Mouse (Mus musculus) heart, embryonic 16.5 days (tissue): ENCODE data around the gene Timm8a1. TPM values are rescaled to one million over a fixed set of nuclear protein-coding genes. Genes with fewer than 3 reads are reported as not detected.
"Not testable (repeated sequence)": the region's sequence is repeated elsewhere in the genome, so short reads cannot be mapped to it uniquely, and the experiment has no call there.

Experiments
- ATAC-seq: fragments of 200-750 bp; cut with Nextera tagmentation; replicated peaks from 2 replicates; pipeline ENCODE4 v1.8.0; 2017; ENCODE audit warnings: moderate number of reproducible peaks; ENCODE audit not compliant: insufficient read depth, low FRiP score; ENCODE audit errors: extremely low read depth
- H3K27ac ChIP-seq: fragments of 300-500 bp; sonication (generic); 2 replicates; pipeline ENCODE4 v1.5.1; 2014; ENCODE audit warnings: mild to moderate bottlenecking, low read length, control low read depth, moderate library complexity
- H3K27me3 ChIP-seq: fragments of 300-500 bp; sonication (generic); 2 replicates; pipeline ENCODE4 v1.6.1; 2014; ENCODE audit warnings: low read length, mixed read lengths; ENCODE audit not compliant: control insufficient read depth, insufficient read depth
- H3K36me3 ChIP-seq: fragments of 300-500 bp; sonication (generic); 2 replicates; pipeline ENCODE4 v1.6.1; 2014; ENCODE audit not compliant: control insufficient read depth, insufficient read depth
- H3K4me1 ChIP-seq: fragments of 300-500 bp; sonication (generic); 2 replicates; pipeline ENCODE4 v1.6.1; 2014; ENCODE audit warnings: low read length, mixed read lengths; ENCODE audit not compliant: control insufficient read depth, insufficient read depth
- H3K4me2 ChIP-seq: fragments of 300-500 bp; sonication (generic); 2 replicates; pipeline ENCODE4 v1.6.1; 2014; ENCODE audit warnings: low read depth, mild to moderate bottlenecking, control low read depth, low read length
- H3K4me3 ChIP-seq: fragments of 300-500 bp; sonication (generic); 2 replicates; pipeline ENCODE4 v1.5.1; 2014; ENCODE audit warnings: mild to moderate bottlenecking, control low read depth, low read length
- H3K9ac ChIP-seq: fragments of 300-500 bp; sonication (generic); 2 replicates; pipeline ENCODE4 v1.6.1; 2014; ENCODE audit warnings: low read length, control low read depth
- H3K9me3 ChIP-seq: fragments of 300-500 bp; sonication (generic); replicated peaks from 2 replicates; pipeline ENCODE4 v1.6.1; 2016; ENCODE audit warnings: low read length; ENCODE audit not compliant: control insufficient read depth
- WGBS: fragments of 180-500 bp; shearing (Covaris S2); extraction: QIAGEN DNeasy Blood & Tissue Kit; methylation state at CpG from one replicate; pipeline ENCODE4 v1.1.7; 2014; 5-methylcytosine and 5-hydroxymethylcytosine counted together
- polyA plus RNA-seq: library from polyadenylated mRNA; unstranded; fragments of >200 nt; fragmentation: Nextera tagmentation; extraction: Ambion mirVana; gene quantifications from 2 replicates; pipeline ENCODE4 v1.2.1, GENCODE M21; 2015

Gene Timm8a1
- polyA plus RNA-seq, 1 experiment from 2014 or later = 81.6 TPM

GRCm38 (mm10) chrX:134540414-134541135, 1.1 kb downstream of the Timm8a1 start:
- H3K4me2 ChIP-seq = peak overlapping the region; percentile 52
- no peaks in the 10 kb centered on the region for H3K27me3 ChIP-seq
- H3K4me1 ChIP-seq = no peaks in the 10 kb centered on the region; the same call in 1 of the 2 replicates
- peak overlapping the region; percentile 66 for H3K4me3 ChIP-seq
- WGBS = 21% methylated on average over 12 of the region's 12 CpGs
- H3K27ac ChIP-seq = peak overlapping the region; percentile 76
- no peak for ATAC-seq
- H3K36me3 ChIP-seq = no peaks in the 10 kb centered on the region
- no peaks in the 10 kb centered on the region for H3K9me3 ChIP-seq
- peak overlapping the region; percentile 77 for H3K9ac ChIP-seq

GRCm38 (mm10) chrX:134539795-134540194, 1.9 kb downstream of the Timm8a1 start:
- not testable (repeated sequence) for H3K36me3 ChIP-seq, H3K9me3 ChIP-seq

GRCm38 (mm10) chrX:134533346-134533745, 8.3 kb downstream of the Timm8a1 start:
- H3K9ac ChIP-seq = no peak overlapping the region
- no peaks in the 10 kb centered on the region for H3K27me3 ChIP-seq
- no peak overlapping the region for H3K4me2 ChIP-seq
- no peaks in the 10 kb centered on the region for H3K9me3 ChIP-seq
- no peaks in the 10 kb centered on the region for H3K36me3 ChIP-seq
- no peaks in the 10 kb centered on the region for H3K4me1 ChIP-seq
- H3K27ac ChIP-seq = no peak overlapping the region
- no peak for ATAC-seq
- 75% methylated on average over 2 of the region's 2 CpGs for whole genome bisulfite sequencing
- H3K4me3 ChIP-seq = no peak overlapping the region

More at GRCm38 (mm10) chrX:134539795-134540194, 1.9 kb downstream of the Timm8a1 start:
- not testable (repeated sequence) for ATAC-seq, H3K4me1 ChIP-seq, H3K9ac ChIP-seq, H3K27ac ChIP-seq, H3K27me3 ChIP-seq
- H3K4me3 ChIP-seq = peak overlapping the region; percentile 66
- peak overlapping the region; percentile 52 for H3K4me2 ChIP-seq
- 83% methylated on average over 10 of the region's 10 CpGs for WGBS

- Histone ChIP-seq H3K4me3 (no peak overlapping the region), H3K9ac (no peak overlapping the region), H3K36me3 (no peaks in the 10 kb centered on the region), H3K4me1 (no peaks in the 10 kb centered on the region), H3K27ac (no peak overlapping the region), H3K4me2 (no peak overlapping the region), H3K9me3 (no peaks in the 10 kb centered on the region), H3K27me3 (no peaks in the 10 kb centered on the region)
- 57% methylated on average over 4 of the region's 4 CpGs for WGBS
- ATAC-seq = no peak
Observed at GRCm38 (mm10) chrX:134525260-134525659, 16.4 kb downstream of the Timm8a1 start.

- H3K27ac ChIP-seq = no peak overlapping the region
- H3K27me3 ChIP-seq = no peaks in the 10 kb centered on the region
- H3K9ac ChIP-seq = no peak overlapping the region
- no peak overlapping the region for H3K4me2 ChIP-seq
- H3K4me1 ChIP-seq = no peaks in the 10 kb centered on the region
- no peak overlapping the region for H3K4me3 ChIP-seq
- no peaks in the 10 kb centered on the region for H3K9me3 ChIP-seq
- H3K36me3 ChIP-seq = no peaks in the 10 kb centered on the region
- no peak for ATAC-seq
- WGBS = 66% methylated on average over 4 of the region's 4 CpGs
Observed at GRCm38 (mm10) chrX:134523772-134524171, 17.9 kb downstream of the Timm8a1 start.

GRCm38 (mm10) chrX:134509473-134509872, 32.2 kb downstream of the Timm8a1 start:
- H3K4me2 ChIP-seq = no peak overlapping the region
- H3K4me3 ChIP-seq = no peak overlapping the region
- H3K36me3 ChIP-seq = no peaks in the 10 kb centered on the region
- WGBS = 36% methylated on average over 2 of the region's 2 CpGs
- no peak overlapping the region for H3K27ac ChIP-seq
- ATAC-seq = no peak
- H3K9ac ChIP-seq = no peak overlapping the region
- no peaks in the 10 kb centered on the region for H3K27me3 ChIP-seq
- no peaks in the 10 kb centered on the region for H3K9me3 ChIP-seq
- H3K4me1 ChIP-seq = no peaks in the 10 kb centered on the region

- ATAC-seq = no peak
- Histone ChIP-seq H3K4me2 (no peak overlapping the region), H3K9me3 (no peaks in the 10 kb centered on the region), H3K36me3 (no peaks in the 10 kb centered on the region), H3K27ac (no peak overlapping the region), H3K9ac (no peak overlapping the region), H3K4me1 (no peaks in the 10 kb centered on the region), H3K4me3 (no peak overlapping the region), H3K27me3 (no peaks in the 10 kb centered on the region)
- 57% methylated on average over 6 of the region's 6 CpGs for WGBS
Observed at GRCm38 (mm10) chrX:134507977-134508376, 33.7 kb downstream of the Timm8a1 start.

GRCm38 (mm10) chrX:134500651-134501050, 41.0 kb downstream of the Timm8a1 start:
- Histone ChIP-seq H3K4me2 (no peak overlapping the region), H3K27me3 (no peaks in the 10 kb centered on the region), H3K4me1 (no peaks in the 10 kb centered on the region), H3K9me3 (no peaks in the 10 kb centered on the region), H3K27ac (no peak overlapping the region), H3K36me3 (no peaks in the 10 kb centered on the region), H3K9ac (no peak overlapping the region), H3K4me3 (no peak overlapping the region)
- ATAC-seq = no peak
- WGBS = 81% methylated on average over 8 of the region's 8 CpGs
